Mouse (Mus musculus) stomach, embryonic 14.5 days (tissue): ENCODE measurements around the gene Gpc4. TPM values are rescaled to one million over a fixed set of nuclear protein-coding genes. Genes with fewer than 3 reads are reported as not detected.

Experiments used
- ATAC-seq: fragments of 200-750 bp; cut with Nextera tagmentation; 2 replicates; pipeline ENCODE4 v1.8.0; 2017; ENCODE audit warnings: low read depth, moderate TSS enrichment; ENCODE audit not compliant: insufficient number of reproducible peaks, insufficient read depth, low FRiP score
- H3K27ac ChIP-seq: fragments of 300-500 bp; sonication (generic); 2 replicates; pipeline ENCODE4 v1.5.1; 2014; ENCODE audit warnings: mild to moderate bottlenecking, low read length, moderate library complexity, mixed read lengths
- H3K27me3 ChIP-seq: fragments of 300-500 bp; sonication (generic); 2 replicates; pipeline ENCODE4 v1.6.1; 2014; ENCODE audit warnings: low read length, control low read depth, mixed read lengths; ENCODE audit not compliant: control insufficient read depth, insufficient read depth
- H3K36me3 ChIP-seq: fragments of 300-500 bp; sonication (generic); 2 replicates; pipeline ENCODE4 v1.6.1; 2014; ENCODE audit warnings: mild to moderate bottlenecking, control low read depth, low read length, moderate library complexity, mixed read lengths; ENCODE audit not compliant: control insufficient read depth, insufficient read depth
- H3K4me1 ChIP-seq: fragments of 300-500 bp; sonication (generic); 2 replicates; pipeline ENCODE4 v1.6.1; 2014; ENCODE audit warnings: low read length, control low read depth, mixed read lengths; ENCODE audit not compliant: control insufficient read depth, insufficient read depth
- H3K4me2 ChIP-seq: fragments of 300-500 bp; sonication (generic); replicated peaks from 2 replicates; pipeline ENCODE4 v1.6.1; 2014; ENCODE audit warnings: low read depth, low read length, control low read depth
- H3K4me3 ChIP-seq: fragments of 300-500 bp; sonication (generic); 2 replicates; pipeline ENCODE4 v1.5.1; 2014; ENCODE audit warnings: low read depth, low read length, control low read depth
- H3K9ac ChIP-seq: fragments of 300-500 bp; sonication (generic); replicated peaks from 2 replicates; pipeline ENCODE4 v1.6.1; 2014; ENCODE audit warnings: low read depth, mild to moderate bottlenecking, control low read depth, low read length, moderate library complexity, mixed read lengths
- H3K9me3 ChIP-seq: fragments of 300-500 bp; sonication (generic); 2 replicates; pipeline ENCODE4 v1.6.1; 2016; ENCODE audit warnings: low read depth, low read length, control low read depth; ENCODE audit not compliant: control insufficient read depth
- WGBS: fragments of 180-500 bp; shearing (Covaris S2); extraction: QIAGEN DNeasy Blood & Tissue Kit; methylation state at CpG from one replicate; pipeline ENCODE4 v1.1.7; 2014; 5-methylcytosine and 5-hydroxymethylcytosine counted together
- polyA plus RNA-seq: library from polyadenylated mRNA; unstranded; fragments of >200 nt; fragmentation: Nextera tagmentation; extraction: Ambion mirVana; gene quantifications from 2 replicates; pipeline ENCODE4 v1.2.1, GENCODE M21; 2014

Gene Gpc4
- polyA plus RNA-seq, 1 experiment from 2014 or later = 32.4 TPM

- Histone ChIP-seq H3K4me1 (no peaks in the 10 kb centered on the region), H3K9ac (no peak overlapping the region), H3K36me3 (no peaks in the 10 kb centered on the region), H3K4me3 (no peak overlapping the region), H3K4me2 (no peak overlapping the region), H3K27ac (no peak overlapping the region), H3K9me3 (no peaks in the 10 kb centered on the region), H3K27me3 (no peaks in the 10 kb centered on the region)
- ATAC-seq = no peak
- 73% methylated on average over 5 of the region's 5 CpGs for WGBS
Observed at GRCm38 (mm10) chrX:52138033-52138432, 27.0 kb downstream of the Gpc4 start.

- Histone ChIP-seq H3K9me3 (no peaks in the 10 kb centered on the region), H3K27me3 (no peaks in the 10 kb centered on the region), H3K27ac (no peak overlapping the region), H3K4me2 (no peak overlapping the region), H3K36me3 (no peaks in the 10 kb centered on the region), H3K9ac (no peak overlapping the region), H3K4me1 (no peaks in the 10 kb centered on the region), H3K4me3 (no peak overlapping the region)
- ATAC-seq = no peak
- WGBS = 69% methylated on average over 5 of the region's 5 CpGs
Observed at GRCm38 (mm10) chrX:52136525-52136924, 28.5 kb downstream of the Gpc4 start.

GRCm38 (mm10) chrX:52129604-52130003 lies 35.4 kb downstream of the Gpc4 start:
- H3K36me3 ChIP-seq = no peaks in the 10 kb centered on the region
- no peak overlapping the region for H3K27ac ChIP-seq
- no peaks in the 10 kb centered on the region for H3K9me3 ChIP-seq
- no peak for ATAC-seq
- no peaks in the 10 kb centered on the region for H3K27me3 ChIP-seq
- no peak overlapping the region for H3K4me3 ChIP-seq
- no peak overlapping the region for H3K4me2 ChIP-seq
- H3K4me1 ChIP-seq = no peaks in the 10 kb centered on the region
- no peak overlapping the region for H3K9ac ChIP-seq
- WGBS = 95% methylated on average over 1 of the region's 1 CpGs

- Histone ChIP-seq H3K4me3 (no peak overlapping the region), H3K9ac (no peak overlapping the region), H3K9me3 (no peaks in the 10 kb centered on the region), H3K36me3 (no peaks in the 10 kb centered on the region), H3K27ac (no peak overlapping the region), H3K4me2 (no peak overlapping the region), H3K27me3 (no peaks in the 10 kb centered on the region), H3K4me1 (no peaks in the 10 kb centered on the region)
- ATAC-seq = no peak
- WGBS = 76% methylated on average over 4 of the region's 4 CpGs
Observed at GRCm38 (mm10) chrX:52128794-52129193, 36.3 kb downstream of the Gpc4 start.

- ATAC-seq = no peak
- 89% methylated on average over 5 of the region's 5 CpGs for WGBS
- no peak overlapping the region for H3K9ac ChIP-seq
- no peaks in the 10 kb centered on the region for H3K9me3 ChIP-seq
- no peaks in the 10 kb centered on the region for H3K27me3 ChIP-seq
- no peak overlapping the region for H3K4me2 ChIP-seq
- no peaks in the 10 kb centered on the region for H3K4me1 ChIP-seq
- no peaks in the 10 kb centered on the region for H3K36me3 ChIP-seq
- H3K27ac ChIP-seq = no peak overlapping the region
- no peak overlapping the region for H3K4me3 ChIP-seq
Observed at GRCm38 (mm10) chrX:52113651-52114050, 51.4 kb downstream of the Gpc4 start.

- no peak overlapping the region for H3K4me2 ChIP-seq
- H3K27me3 ChIP-seq = no peaks in the 10 kb centered on the region
- no peak for ATAC-seq
- H3K9me3 ChIP-seq = no peaks in the 10 kb centered on the region
- H3K4me1 ChIP-seq = no peaks in the 10 kb centered on the region
- H3K4me3 ChIP-seq = no peak overlapping the region
- H3K36me3 ChIP-seq = no peaks in the 10 kb centered on the region
- no peak overlapping the region for H3K27ac ChIP-seq
- WGBS = 47% methylated on average over 2 of the region's 2 CpGs
- H3K9ac ChIP-seq = no peak overlapping the region
Observed at GRCm38 (mm10) chrX:52109663-52110062, 55.4 kb downstream of the Gpc4 start.

- 78% methylated on average over 1 of the region's 1 CpGs for whole genome bisulfite sequencing
- ATAC-seq = no peak
- Histone ChIP-seq H3K27me3 (no peaks in the 10 kb centered on the region), H3K4me2 (no peak overlapping the region), H3K4me3 (no peak overlapping the region), H3K9me3 (no peaks in the 10 kb centered on the region), H3K27ac (no peak overlapping the region), H3K9ac (no peak overlapping the region), H3K4me1 (no peaks in the 10 kb centered on the region), H3K36me3 (no peaks in the 10 kb centered on the region)
Observed at GRCm38 (mm10) chrX:52108966-52109365, 56.1 kb downstream of the Gpc4 start.

GRCm38 (mm10) chrX:52103771-52104170 lies 61.3 kb downstream of the Gpc4 start:
- 87% methylated on average over 1 of the region's 1 CpGs for WGBS
- no peak overlapping the region for H3K4me2 ChIP-seq
- H3K4me1 ChIP-seq = no peaks in the 10 kb centered on the region
- H3K27me3 ChIP-seq = no peaks in the 10 kb centered on the region
- H3K9me3 ChIP-seq = no peaks in the 10 kb centered on the region
- H3K4me3 ChIP-seq = no peak overlapping the region
- no peak for ATAC-seq
- H3K36me3 ChIP-seq = no peaks in the 10 kb centered on the region
- no peak overlapping the region for H3K27ac ChIP-seq
- no peak overlapping the region for H3K9ac ChIP-seq

- no peak overlapping the region for H3K27ac ChIP-seq
- H3K4me1 ChIP-seq = no peaks in the 10 kb centered on the region
- no peaks in the 10 kb centered on the region for H3K36me3 ChIP-seq
- no peak overlapping the region for H3K4me3 ChIP-seq
- H3K4me2 ChIP-seq = no peak overlapping the region
- H3K9me3 ChIP-seq = no peaks in the 10 kb centered on the region
- no peak overlapping the region for H3K9ac ChIP-seq
- whole genome bisulfite sequencing = 72% methylated on average over 1 of the region's 1 CpGs
- no peaks in the 10 kb centered on the region for H3K27me3 ChIP-seq
- ATAC-seq = no peak
Observed at GRCm38 (mm10) chrX:52101940-52102339, 63.1 kb downstream of the Gpc4 start.
